Comparison of ENCODE assay signal across 8 mouse cellular contexts in genomic region chr6:106118523-106119081, GRCm38 (mm10).
DNase-seq lines count a peak whose midpoint lies in the region; ATAC-seq and TF ChIP-seq lines count a peak whose summit lies in the region.

No protein-coding gene starts in this region.

- H3K4me3 ChIP-seq in heart, embryonic 15.5 days = peak overlapping the region; percentile 28
- H3K4me3 ChIP-seq in forebrain, embryonic 12.5 days (replicated peaks) = peak overlapping the region; percentile 27

- H3K36me3 ChIP-seq in heart, embryonic 15.5 days = no peaks in the 10 kb centered on the region
- H3K36me3 ChIP-seq in forebrain, embryonic 12.5 days (replicated peaks) = no peaks in the 10 kb centered on the region

- no peak for TF ChIP-seq CTCF in brain, embryonic 14.5 days (IDR thresholded peaks at IDR 0.05; ENCODE audit: borderline replicate concordance, extremely low read depth, insufficient read depth, insufficient read length)

- peak overlapping the region; percentile 53 for H3K4me2 ChIP-seq in heart, embryonic 15.5 days
- H3K4me2 ChIP-seq in forebrain, embryonic 12.5 days = peak overlapping the region; percentile 45

- no peak overlapping the region for H3K9ac ChIP-seq in heart, embryonic 15.5 days
- H3K9ac ChIP-seq in forebrain, embryonic 12.5 days = no peak overlapping the region

- H3K4me1 ChIP-seq in heart, embryonic 15.5 days (replicated peaks) = no peaks in the 10 kb centered on the region
- peaks cover 9% of the 10 kb centered on the region for H3K4me1 ChIP-seq in forebrain, embryonic 12.5 days

- 20% methylated on average over 15 of the region's 15 CpGs for WGBS in heart, embryonic 15.5 days
- WGBS in forebrain, embryonic 12.5 days = 7% methylated on average over 15 of the region's 15 CpGs

- no peak overlapping the region for H3K27ac ChIP-seq in heart, embryonic 15.5 days
- H3K27ac ChIP-seq in forebrain, embryonic 12.5 days = peak overlapping the region; percentile 44

- DNase-seq in heart, postnatal 36 days = no peak
- DNase-seq in brain, embryonic 14.5 days (ENCODE audit: low read depth) = peak; percentile 94
- peak; percentile 14 for DNase-seq in kidney, postnatal 14 days
- peak; percentile 8 for DNase-seq in lung, postnatal 10 days
- DNase-seq in right cerebral cortex, postnatal 14 days = peak; percentile 68
- no peak for DNase-seq in thymus, postnatal 0 days (ENCODE audit: low spot score)

- intact Hi-C loops in heart, postnatal 36 days (cut with DNase I) = no loop called here

- H3K9me3 ChIP-seq in heart, embryonic 15.5 days (replicated peaks) = no peaks in the 10 kb centered on the region
- no peaks in the 10 kb centered on the region for H3K9me3 ChIP-seq in forebrain, embryonic 12.5 days

- no peak for TF ChIP-seq POLR2A in brain, embryonic 14.5 days (IDR thresholded peaks at IDR 0.05; ENCODE audit: borderline replicate concordance, extremely low read depth, insufficient read depth, insufficient read length, poor library complexity, severe bottlenecking)

- H3K27me3 ChIP-seq in heart, embryonic 15.5 days = no peaks in the 10 kb centered on the region
- H3K27me3 ChIP-seq in forebrain, embryonic 12.5 days = no peaks in the 10 kb centered on the region

- no peak for ATAC-seq in heart, embryonic 15.5 days (replicated peaks; ENCODE audit: insufficient number of reproducible peaks, insufficient read depth, low FRiP score, low read depth)
- peak; percentile 94 for ATAC-seq in forebrain, embryonic 12.5 days (ENCODE audit: low FRiP score)

Comparison
In these comparisons a context has a peak if more than half of its experiments do, and no peak if none do; other contexts are left out.
1. DNase-seq: peak in brain, embryonic 14.5 days (single experiment), kidney, postnatal 14 days (single experiment), lung, postnatal 10 days (single experiment) and right cerebral cortex, postnatal 14 days (single experiment); none in heart, postnatal 36 days (0 of 2) and thymus, postnatal 0 days (single experiment).